Mouse (Mus musculus) olfactory bulb, adult 2 months (tissue): Measurements from ENCODE around the gene Asap2.

Source experiments
- CTCF ChIP-seq: fragments of 200-500 bp; IDR thresholded peaks from 2 replicates; pipeline ENCODE4 v1.5.1; 2012; ENCODE audit warnings: low read depth, mild to moderate bottlenecking, low read length, moderate library complexity; ENCODE audit not compliant: insufficient read depth
- POLR2A ChIP-seq: fragments of 200-500 bp; IDR thresholded peaks from 2 replicates; pipeline ENCODE4 v1.6.1; 2012; ENCODE audit warnings: mild to moderate bottlenecking, low read depth, low read length, moderate library complexity; ENCODE audit not compliant: insufficient read depth

- no peak for TF ChIP-seq POLR2A
- no peak for TF ChIP-seq CTCF
Measured at GRCm38 (mm10) chr12:21264970-21265369, 274.7 kb downstream of the Asap2 start.
